Mouse (Mus musculus) neural tube, embryonic 14.5 days (tissue): ENCODE data around the gene C87499. TPM values are rescaled to one million over a fixed set of nuclear protein-coding genes. Genes with fewer than 3 reads are reported as not detected.

ENCODE experiments used
- ATAC-seq: fragments of 200-750 bp; cut with Nextera tagmentation; 2 replicates; pipeline ENCODE4 v1.8.0; 2017; ENCODE audit warnings: low read depth, mild to moderate bottlenecking, moderate TSS enrichment, moderate library complexity
- H3K27ac ChIP-seq: fragments of 300-500 bp; sonication (generic); 2 replicates; pipeline ENCODE4 v1.5.1; 2014; ENCODE audit warnings: low read depth, mild to moderate bottlenecking, control low read depth, low read length, moderate library complexity, mixed read lengths
- H3K27me3 ChIP-seq: fragments of 300-500 bp; sonication (generic); 2 replicates; pipeline ENCODE4 v1.6.1; 2014; ENCODE audit warnings: low read length; ENCODE audit not compliant: control insufficient read depth, insufficient read depth
- H3K36me3 ChIP-seq: fragments of 300-500 bp; sonication (generic); 2 replicates; pipeline ENCODE4 v1.6.1; 2014; ENCODE audit warnings: low read length, mixed read lengths; ENCODE audit not compliant: control insufficient read depth, insufficient read depth
- H3K4me1 ChIP-seq: fragments of 300-500 bp; sonication (generic); 2 replicates; pipeline ENCODE4 v1.6.1; 2014; ENCODE audit warnings: low read length; ENCODE audit not compliant: control insufficient read depth, insufficient read depth
- H3K4me2 ChIP-seq: fragments of 300-500 bp; sonication (generic); 2 replicates; pipeline ENCODE4 v1.6.1; 2014; ENCODE audit warnings: mild to moderate bottlenecking, low read depth, low read length, control low read depth
- H3K4me3 ChIP-seq: fragments of 300-500 bp; sonication (generic); 2 replicates; pipeline ENCODE4 v1.5.1; 2014; ENCODE audit warnings: low read depth, low read length, control low read depth, mixed read lengths
- H3K9ac ChIP-seq: fragments of 300-500 bp; sonication (generic); replicated peaks from 2 replicates; pipeline ENCODE4 v1.6.1; 2014; ENCODE audit warnings: low read depth, mild to moderate bottlenecking, control low read depth, low read length, mixed read lengths
- H3K9me3 ChIP-seq: fragments of 300-500 bp; sonication (generic); 2 replicates; pipeline ENCODE4 v1.6.1; 2016; ENCODE audit warnings: low read length; ENCODE audit not compliant: control insufficient read depth
- WGBS: fragments of 180-500 bp; shearing (Covaris S2); extraction: QIAGEN DNeasy Blood & Tissue Kit; methylation state at CpG from one replicate; pipeline ENCODE4 v1.1.7; 2014; 5-methylcytosine and 5-hydroxymethylcytosine counted together
- polyA plus RNA-seq: library from polyadenylated mRNA; unstranded; fragments of >200 nt; fragmentation: Nextera tagmentation; extraction: Ambion mirVana; gene quantifications from 2 replicates; pipeline ENCODE4 v1.2.1, GENCODE M21; 2014

Gene C87499
- polyA plus RNA-seq: not detected in 2 replicates

DNA sequence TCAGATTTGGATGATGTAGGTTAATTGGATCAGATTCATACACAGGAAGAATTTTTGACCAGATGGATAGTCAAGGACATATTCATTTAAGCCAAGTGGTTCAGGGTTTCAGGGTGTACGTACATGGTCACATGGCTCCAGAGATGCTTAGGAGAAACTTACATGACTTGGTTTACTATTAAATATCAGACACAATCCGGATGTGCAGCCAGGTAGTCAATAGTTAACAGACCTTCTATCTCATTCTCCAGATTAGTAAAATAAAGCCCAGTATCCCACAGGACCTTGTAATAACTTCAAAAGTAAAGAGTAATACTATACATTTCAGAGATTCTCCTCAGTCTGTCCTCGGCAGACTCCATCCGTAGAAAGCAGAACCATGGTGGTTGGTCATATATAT, at the start of gene C87499:
TSS of gene C87499 (minus strand) at position 101 of the 400 bp plus-strand sequence.
- Histone ChIP-seq H3K4me3 (no peak within 1 kb of the TSS), H3K27ac (no peak within 1 kb of the TSS), H3K27me3 (no peaks in the 10 kb centered on the region), H3K36me3 (no peaks in the 10 kb centered on the region), H3K9ac (no peak within 1 kb of the TSS), H3K4me2 (no peak within 1 kb of the TSS), H3K9me3 (no peaks in the 10 kb centered on the region), H3K4me1 (no peaks in the 10 kb centered on the region)
- ATAC-seq: no peak
- WGBS: 95% methylated on average over 4 of the region's 4 CpGs

DNA sequence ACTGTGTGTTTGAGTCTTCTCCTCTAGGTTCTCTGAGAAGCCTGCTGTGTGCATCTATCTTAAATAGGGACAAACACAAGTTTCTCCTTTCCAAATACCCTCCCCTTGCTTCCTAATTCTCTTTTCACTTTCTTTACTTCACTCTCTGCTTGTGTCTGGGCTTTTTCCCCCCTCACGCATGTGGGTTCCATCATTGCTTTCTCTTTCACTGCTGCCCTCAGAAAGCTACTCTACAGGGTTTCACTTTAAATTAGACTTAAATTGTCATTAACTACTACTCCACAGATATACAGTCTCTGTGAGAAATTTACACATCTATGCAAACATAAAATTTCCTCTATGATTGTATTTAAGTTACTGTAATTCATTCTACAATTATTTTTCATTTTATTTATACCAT, 49.6 kb upstream of the C87499 start, which contains the start of gene Ifna2:
TSS of gene Ifna2 (minus strand) at position 101 of the 400 bp plus-strand sequence.
- H3K36me3 ChIP-seq: no peaks in the 10 kb centered on the region
- no peak for ATAC-seq
- H3K9me3 ChIP-seq: no peaks in the 10 kb centered on the region
- 97% methylated on average over 1 of the region's 1 CpGs for WGBS
- H3K4me2 ChIP-seq: no peak within 1 kb of the TSS
- H3K27ac ChIP-seq: no peak within 1 kb of the TSS
- H3K4me1 ChIP-seq: no peaks in the 10 kb centered on the region
- no peak within 1 kb of the TSS for H3K4me3 ChIP-seq
- no peaks in the 10 kb centered on the region for H3K27me3 ChIP-seq
- no peak within 1 kb of the TSS for H3K9ac ChIP-seq

DNA sequence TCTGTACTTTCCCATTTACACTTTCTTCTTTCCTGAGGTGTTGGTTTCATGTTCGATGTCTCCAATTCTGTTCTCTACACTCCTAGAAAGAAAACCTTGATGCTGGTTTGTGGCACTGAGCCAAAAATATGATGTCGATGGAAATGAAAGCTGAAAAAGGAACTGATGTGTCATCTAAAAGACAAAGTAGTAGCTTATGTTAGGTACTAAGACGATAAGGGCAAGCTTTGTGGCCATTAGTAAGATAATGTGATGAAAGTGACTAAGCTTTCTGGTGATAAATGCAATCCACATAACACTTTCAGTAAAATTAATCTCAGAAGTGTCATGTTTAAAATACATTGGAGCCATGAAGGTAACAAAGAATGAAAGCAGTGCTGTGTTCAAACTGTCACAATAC, 47.1 kb upstream of the C87499 start:
- no peak overlapping the region for H3K4me3 ChIP-seq
- no peaks in the 10 kb centered on the region for H3K9me3 ChIP-seq
- ATAC-seq: no peak
- H3K36me3 ChIP-seq: no peaks in the 10 kb centered on the region
- no peaks in the 10 kb centered on the region for H3K4me1 ChIP-seq
- WGBS: 84% methylated on average over 3 of the region's 3 CpGs
- H3K27ac ChIP-seq: no peak overlapping the region
- H3K4me2 ChIP-seq: no peak overlapping the region
- no peak overlapping the region for H3K9ac ChIP-seq
- no peaks in the 10 kb centered on the region for H3K27me3 ChIP-seq

DNA sequence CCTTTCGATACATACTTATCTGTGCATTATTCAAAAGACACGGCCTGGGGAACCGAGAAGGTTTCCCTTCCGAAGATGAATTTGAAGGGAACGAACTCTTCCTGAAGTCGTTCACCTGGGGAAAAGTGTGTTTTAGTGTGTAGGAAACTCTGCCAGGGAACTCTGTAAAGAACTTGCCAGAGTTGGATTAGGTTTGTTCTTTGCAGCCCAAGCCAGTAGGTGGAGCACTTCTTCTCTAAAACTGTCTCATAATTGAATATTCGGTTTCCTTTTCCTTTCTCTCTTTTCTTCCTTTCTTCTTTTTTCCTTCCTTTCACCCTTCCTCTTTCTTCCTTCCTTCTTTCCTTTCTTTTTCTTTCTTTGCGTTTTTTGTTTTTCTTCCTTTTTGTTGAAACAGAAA, 46.2 kb upstream of the C87499 start:
- no peaks in the 10 kb centered on the region for H3K9me3 ChIP-seq
- 51% methylated on average over 8 of the region's 8 CpGs for WGBS
- H3K4me2 ChIP-seq: no peak overlapping the region
- no peaks in the 10 kb centered on the region for H3K36me3 ChIP-seq
- no peak overlapping the region for H3K4me3 ChIP-seq
- H3K4me1 ChIP-seq: no peaks in the 10 kb centered on the region
- H3K27ac ChIP-seq: no peak overlapping the region
- H3K27me3 ChIP-seq: no peaks in the 10 kb centered on the region
- no peak overlapping the region for H3K9ac ChIP-seq
- no peak for ATAC-seq

DNA sequence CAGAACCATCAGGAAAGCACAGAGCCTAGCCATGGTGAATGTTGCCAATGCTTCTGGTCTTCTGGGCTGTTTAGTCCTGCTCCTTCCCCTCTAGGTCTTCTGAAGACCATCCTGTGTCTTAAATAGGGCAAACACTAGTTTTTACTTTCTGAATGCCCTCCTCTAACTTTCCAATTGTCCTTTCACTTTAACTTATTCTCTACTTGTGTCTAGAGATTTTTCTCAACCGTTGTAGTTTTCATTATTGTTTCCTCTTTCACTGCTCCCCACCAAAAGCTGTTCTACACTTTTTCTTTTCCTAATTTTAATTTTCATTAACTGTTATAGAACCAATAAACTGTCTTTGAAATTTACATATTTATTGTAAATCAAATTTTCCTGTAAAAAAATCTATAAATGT, 42.6 kb upstream of the C87499 start, which contains the start of gene Ifna16:
TSS of gene Ifna16 (minus strand) at position 101 of the 400 bp plus-strand sequence.
- H3K4me2 ChIP-seq: no peak within 1 kb of the TSS
- no peak for ATAC-seq
- H3K9ac ChIP-seq: no peak within 1 kb of the TSS
- H3K36me3 ChIP-seq: no peaks in the 10 kb centered on the region
- H3K27ac ChIP-seq: no peak within 1 kb of the TSS
- no peak within 1 kb of the TSS for H3K4me3 ChIP-seq
- H3K9me3 ChIP-seq: no peaks in the 10 kb centered on the region
- 86% methylated on average over 1 of the region's 1 CpGs for WGBS
- no peaks in the 10 kb centered on the region for H3K27me3 ChIP-seq
- no peaks in the 10 kb centered on the region for H3K4me1 ChIP-seq

DNA sequence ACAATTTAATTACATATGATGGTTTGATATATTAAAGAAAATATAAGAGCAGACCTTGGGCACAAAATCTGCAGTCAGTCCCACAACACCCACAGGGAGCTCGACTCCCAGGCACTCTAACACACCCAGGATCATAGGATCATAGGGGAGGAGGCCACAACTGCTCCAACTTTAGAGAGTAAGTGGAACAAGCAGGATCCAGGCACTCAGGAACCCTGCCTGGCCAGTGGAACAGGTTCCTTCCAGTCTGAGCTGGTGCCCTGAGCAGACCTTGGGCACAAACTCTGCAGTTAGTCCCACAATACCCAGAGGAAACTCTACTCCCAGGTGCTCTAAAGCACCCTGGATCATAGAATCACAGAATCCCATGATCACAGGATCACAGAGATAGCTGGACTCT, 21.2 kb upstream of the C87499 start:
- Histone ChIP-seq H3K9ac (no peak overlapping the region), H3K36me3 (no peaks in the 10 kb centered on the region), H3K9me3 (no peaks in the 10 kb centered on the region), H3K4me3 (no peak overlapping the region), H3K4me1 (no peaks in the 10 kb centered on the region), H3K27ac (no peak overlapping the region), H3K27me3 (no peaks in the 10 kb centered on the region), H3K4me2 (no peak overlapping the region)
- no peak for ATAC-seq
- WGBS: 63% methylated on average over 1 of the region's 1 CpGs

DNA sequence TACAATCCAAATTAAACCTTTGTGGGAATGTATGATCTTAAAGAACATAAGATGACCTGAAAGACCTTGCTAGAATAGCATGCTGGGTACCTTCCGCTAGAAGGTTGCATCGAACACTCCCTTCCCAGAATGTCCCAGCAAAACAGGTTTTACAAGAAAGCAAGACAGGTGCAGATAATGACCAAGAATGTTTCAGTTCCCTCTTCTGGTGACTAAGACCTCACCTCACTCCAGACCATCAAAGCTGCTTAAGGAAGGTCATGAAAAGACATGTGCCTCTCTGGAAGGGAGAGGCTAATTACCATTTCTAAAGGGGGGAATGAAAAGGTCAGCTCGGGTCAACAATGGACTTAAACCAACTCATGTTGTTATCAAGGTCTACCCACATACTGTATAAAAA, 19.4 kb upstream of the C87499 start:
- Histone ChIP-seq H3K9me3 (no peaks in the 10 kb centered on the region), H3K27ac (no peak overlapping the region), H3K9ac (no peak overlapping the region), H3K4me3 (no peak overlapping the region), H3K36me3 (no peaks in the 10 kb centered on the region), H3K4me1 (no peaks in the 10 kb centered on the region), H3K27me3 (no peaks in the 10 kb centered on the region), H3K4me2 (no peak overlapping the region)
- no peak for ATAC-seq
- WGBS: 75% methylated on average over 3 of the region's 3 CpGs

DNA sequence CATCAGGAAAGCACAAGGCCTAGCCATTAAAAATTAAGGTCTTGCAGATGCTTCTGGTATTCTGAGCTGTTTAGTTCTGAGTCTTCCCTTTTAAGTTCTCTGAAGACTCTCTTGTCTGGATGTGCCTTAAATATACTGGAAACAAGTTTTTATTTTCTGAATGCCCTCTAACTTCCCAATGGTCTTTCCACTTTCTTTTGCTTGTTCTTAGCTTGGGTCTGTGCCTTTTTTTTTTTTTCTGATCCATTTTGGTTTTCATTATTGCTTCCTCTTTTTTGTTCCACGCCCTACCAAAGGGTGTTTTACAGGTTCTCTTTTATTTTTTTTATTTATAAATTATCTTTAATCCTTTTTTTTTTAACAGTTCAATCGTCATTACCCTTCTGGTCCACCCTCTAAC, 10.1 kb upstream of the C87499 start, which contains the start of gene Ifna13:
TSS of gene Ifna13 (minus strand) at position 101 of the 400 bp plus-strand sequence.
- no peaks in the 10 kb centered on the region for H3K4me1 ChIP-seq
- WGBS: 65% methylated on average over 2 of the region's 2 CpGs
- ATAC-seq: no peak

DNA sequence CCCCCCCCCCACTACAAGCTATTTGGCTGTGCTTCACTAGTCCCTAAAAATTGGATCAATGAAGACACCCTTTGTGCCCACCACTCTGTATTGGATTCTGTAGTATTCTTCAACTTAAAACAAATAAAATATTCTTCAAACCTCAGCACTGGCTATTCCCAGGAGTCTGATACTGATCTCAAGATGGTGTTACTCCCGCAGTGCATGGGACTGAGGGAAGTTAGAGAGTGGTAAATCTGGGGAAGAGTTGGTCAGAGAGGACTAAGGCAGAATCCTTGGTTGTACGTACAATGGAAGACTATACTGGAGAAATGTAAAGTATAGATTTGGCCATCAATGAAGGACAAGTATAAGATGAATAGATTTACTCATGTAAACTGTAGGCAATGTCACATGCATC, 8.3 kb upstream of the C87499 start:
- Histone ChIP-seq H3K4me3 (no peak overlapping the region), H3K9ac (no peak overlapping the region), H3K27me3 (no peaks in the 10 kb centered on the region), H3K4me2 (no peak overlapping the region), H3K4me1 (no peaks in the 10 kb centered on the region), H3K36me3 (no peaks in the 10 kb centered on the region), H3K27ac (no peak overlapping the region), H3K9me3 (no peaks in the 10 kb centered on the region)
- no peak for ATAC-seq
- WGBS: 40% methylated on average over 2 of the region's 2 CpGs

More for the DNA sequence above, 10.1 kb upstream of the C87499 start, which contains the start of gene Ifna13:
- Histone ChIP-seq H3K4me3 (no peak within 1 kb of the TSS), H3K9me3 (no peaks in the 10 kb centered on the region), H3K27me3 (no peaks in the 10 kb centered on the region), H3K27ac (no peak within 1 kb of the TSS), H3K9ac (no peak within 1 kb of the TSS), H3K4me2 (no peak within 1 kb of the TSS), H3K36me3 (no peaks in the 10 kb centered on the region)
